Mouse (Mus musculus): ENCODE measurements around the gene Zfp598.
A peak's percentile ranks its signal among the peaks of the same experiment; 100 is the strongest.

GRCm38 (mm10) chr17:24696011-24696697 lies 26.7 kb downstream of the Zfp598 start, which contains the start of the genes Gfer and Noxo1:
- TF ChIP-seq CTCF (IDR thresholded peaks at IDR 0.05; ENCODE audit: extremely low read depth, insufficient read depth, insufficient read length, insufficient replicate concordance) (peak; percentile 25; the same call in 1 of the 2 replicates), POLR2A (IDR thresholded peaks at IDR 0.05; ENCODE audit: low read depth, low read length) (no peak; the same call in 1 of the 2 replicates)
